17 mouse cellular contexts compared by ENCODE assay signal in genomic region chr5:82966824-82967223, GRCm38 (mm10).
A peak's percentile ranks its signal among the peaks of the same experiment; 100 is the strongest.
DNase-seq lines count a peak whose midpoint lies in the region; ATAC-seq lines count a peak whose summit lies in the region.
"Had no signal": no experiment of that assay in that cellular context is flagged by ENCODE, and none has a peak within 500 bp of the region (broad histone marks: within the 10 kb centered on the region; RNA-seq: fewer than 3 reads in every experiment).

No protein-coding gene starts in this region.

- H3K4me1 ChIP-seq in midbrain, embryonic 11.5 days (ENCODE audit: control insufficient read depth, insufficient read depth, low read length), result peaks cover 4% of the 10 kb centered on the region; the same call in 1 of the 2 replicates
- peaks cover 30% of the 10 kb centered on the region for H3K4me1 ChIP-seq in midbrain, embryonic 10.5 days
- no peaks in the 10 kb centered on the region for H3K4me1 ChIP-seq in midbrain, embryonic 12.5 days
- H3K4me1 ChIP-seq: heart, embryonic 13.5 days; intestine, embryonic 15.5 days; limb, embryonic 10.5 days; liver, embryonic 12.5 days had no signal

- peak; percentile 83 for ATAC-seq in midbrain, embryonic 11.5 days (ENCODE audit: low FRiP score)
- peak; percentile 78 for ATAC-seq in midbrain, embryonic 12.5 days (ENCODE audit: low FRiP score, low read depth)
- ATAC-seq: intestine, embryonic 15.5 days; liver, embryonic 12.5 days had no signal

- no peak overlapping the region for H3K4me2 ChIP-seq in midbrain, embryonic 11.5 days
- no peak overlapping the region for H3K4me2 ChIP-seq in midbrain, embryonic 12.5 days (replicated peaks)
- H3K4me2 ChIP-seq: heart, embryonic 13.5 days; intestine, embryonic 15.5 days; liver, embryonic 12.5 days; lung, embryonic 14.5 days had no signal

- H3K9ac ChIP-seq in midbrain, embryonic 11.5 days (ENCODE audit: low read length), result no peak overlapping the region
- no peak overlapping the region for H3K9ac ChIP-seq in midbrain, embryonic 12.5 days (replicated peaks)
- H3K9ac ChIP-seq: heart, embryonic 13.5 days; intestine, embryonic 15.5 days; liver, embryonic 12.5 days; lung, embryonic 14.5 days had no signal

- H3K27me3 ChIP-seq in midbrain, embryonic 11.5 days (ENCODE audit: control insufficient read depth, insufficient read depth, low read length), result no peaks in the 10 kb centered on the region
- no peaks in the 10 kb centered on the region for H3K27me3 ChIP-seq in midbrain, embryonic 10.5 days (ENCODE audit: low read depth, poor library complexity, severe bottlenecking)
- no peaks in the 10 kb centered on the region for H3K27me3 ChIP-seq in midbrain, embryonic 12.5 days
- H3K27me3 ChIP-seq: CH12.LX; heart, embryonic 13.5 days; intestine, embryonic 15.5 days; liver, embryonic 12.5 days had no signal

- peak; percentile 4 for DNase-seq in embryo, embryonic 10.5 days (ENCODE audit: low spot score)
- DNase-seq in embryo, embryonic 10 days (ENCODE audit: low spot score), result no peak
- no peak for DNase-seq in midbrain, embryonic 11.5 days (ENCODE audit: low spot score, missing footprints)
- DNase-seq in midbrain, embryonic 10.5 days (ENCODE audit: low spot score), result no peak
- DNase-seq in left cerebral cortex, postnatal 10 days (ENCODE audit: extremely low spot score in 1 of 2, low spot score in 2 of 2), result no peak
- no peak for DNase-seq in heart, adult 8-10 months (ENCODE audit: low spot score)
- no peak for DNase-seq in frontal cortex, adult 2 months (ENCODE audit: extremely low spot score in 1 of 2, low spot score in 1 of 2)
- DNase-seq: spleen, adult 18-20 months; thymus, adult 2 months had no signal

- no peak overlapping the region for H3K27ac ChIP-seq in midbrain, embryonic 11.5 days (ENCODE audit: low read depth, low read length)
- no peak overlapping the region for H3K27ac ChIP-seq in midbrain, embryonic 10.5 days (replicated peaks)
- no peak overlapping the region for H3K27ac ChIP-seq in midbrain, embryonic 12.5 days (replicated peaks)
- H3K27ac ChIP-seq: heart, embryonic 13.5 days; intestine, embryonic 15.5 days; limb, embryonic 10.5 days; liver, embryonic 12.5 days had no signal

- intact Hi-C loops in left cerebral cortex, postnatal 10 days (cut with DNase I), result no loop called here

- 31% methylated on average over 3 of the region's 3 CpGs for WGBS in midbrain, embryonic 11.5 days
- 46% methylated on average over 3 of the region's 3 CpGs for WGBS in midbrain, embryonic 10.5 days
- 37% methylated on average over 3 of the region's 3 CpGs for WGBS in midbrain, embryonic 12.5 days

- no peak overlapping the region for H3K4me3 ChIP-seq in midbrain, embryonic 11.5 days (ENCODE audit: low read depth, low read length)
- H3K4me3 ChIP-seq in midbrain, embryonic 10.5 days, result no peak overlapping the region
- H3K4me3 ChIP-seq in midbrain, embryonic 12.5 days, result no peak overlapping the region
- H3K4me3 ChIP-seq: erythroblast, embryonic 14.5 days; heart, embryonic 13.5 days; intestine, embryonic 15.5 days; limb, embryonic 10.5 days; liver, embryonic 12.5 days had no signal

- H3K36me3 ChIP-seq in midbrain, embryonic 11.5 days (ENCODE audit: control insufficient read depth, insufficient read depth, low read length), result no peaks in the 10 kb centered on the region
- no peaks in the 10 kb centered on the region for H3K36me3 ChIP-seq in midbrain, embryonic 10.5 days
- H3K36me3 ChIP-seq in midbrain, embryonic 12.5 days, result no peaks in the 10 kb centered on the region
- H3K36me3 ChIP-seq: heart, embryonic 13.5 days; intestine, embryonic 15.5 days; limb, embryonic 10.5 days; liver, embryonic 12.5 days had no signal

- H3K9me3 ChIP-seq in midbrain, embryonic 11.5 days (ENCODE audit: control insufficient read depth, low read length), result no peaks in the 10 kb centered on the region
- no peaks in the 10 kb centered on the region for H3K9me3 ChIP-seq in midbrain, embryonic 10.5 days (replicated peaks)
- H3K9me3 ChIP-seq in midbrain, embryonic 12.5 days, result no peaks in the 10 kb centered on the region
- H3K9me3 ChIP-seq: heart, embryonic 13.5 days; intestine, embryonic 15.5 days; limb, embryonic 10.5 days; liver, embryonic 12.5 days had no signal
